Mouse (Mus musculus) limb, embryonic 12.5 days (tissue): Measurements from ENCODE around the gene Sostdc1. TPM values are rescaled to one million over a fixed set of nuclear protein-coding genes. Genes with fewer than 3 reads are reported as not detected.

Source experiments
- polyA plus RNA-seq: library from polyadenylated mRNA; unstranded; fragments of >200 nt; fragmentation: Nextera tagmentation; extraction: Ambion mirVana; gene quantifications from 2 replicates; pipeline ENCODE4 v1.2.1, GENCODE M21; 2016

Sostdc1 gene
- polyA plus RNA-seq, 1 experiment from 2014 or later, result 47.6 TPM

Other genes with a start within 250 kb of the Sostdc1 start
- gene Ankmy2, start 157.0 kb upstream of the Sostdc1 start, polyA plus RNA-seq, result 27.5 and 29.2 TPM in 2 replicates
- gene Bzw2, start 156.1 kb upstream of the Sostdc1 start, polyA plus RNA-seq, result 267 and 285 TPM in 2 replicates
- not detected in 2 replicates for gene Lrrc72, start 60.7 kb upstream of the Sostdc1 start, polyA plus RNA-seq
- gene Ispd, start 67.3 kb downstream of the Sostdc1 start, polyA plus RNA-seq, result 7.2 and 7.6 TPM in 2 replicates
- 2.0 and 2.7 TPM in 2 replicates for gene D630036H23Rik, start 68.0 kb downstream of the Sostdc1 start, polyA plus RNA-seq